Mouse (Mus musculus) embryo, embryonic 9.5 days (tissue): ENCODE results near the gene Tgfbr3.

Experiments
- DNase-seq: peaks from one replicate; pipeline ENCODE4 v3.0.0-alpha.2; 2017; ENCODE audit errors: extremely low spot score

Gene Tgfbr3

GRCm38 (mm10) chr5:107147951-107148766 is 141.3 kb downstream of the Tgfbr3 start:
- DNase-seq, result no peak

GRCm38 (mm10) chr5:107147413-107147812 is 142.0 kb downstream of the Tgfbr3 start:
- no peak for DNase-seq

GRCm38 (mm10) chr5:107146111-107146616 is 143.3 kb downstream of the Tgfbr3 start:
- no peak for DNase-seq

- DNase-seq, result no peak
These were observed 144.3 kb downstream of the Tgfbr3 start for GRCm38 (mm10) chr5:107145125-107145524.

GRCm38 (mm10) chr5:107144263-107144843 is 145.1 kb downstream of the Tgfbr3 start:
- no peak for DNase-seq

- no peak for DNase-seq
These were observed 146.0 kb downstream of the Tgfbr3 start for GRCm38 (mm10) chr5:107143406-107143805.

- DNase-seq, result no peak
These were observed 146.6 kb downstream of the Tgfbr3 start for GRCm38 (mm10) chr5:107142791-107143190.

- DNase-seq, result no peak
These were observed 148.1 kb downstream of the Tgfbr3 start for GRCm38 (mm10) chr5:107141375-107141774.

- no peak for DNase-seq
These were observed 149.4 kb downstream of the Tgfbr3 start for GRCm38 (mm10) chr5:107139800-107140651.

- DNase-seq, result no peak
These were observed 156.1 kb downstream of the Tgfbr3 start for GRCm38 (mm10) chr5:107133336-107133735.

- no peak for DNase-seq
These were observed 157.2 kb downstream of the Tgfbr3 start for GRCm38 (mm10) chr5:107132231-107132630.

- DNase-seq, result no peak
These were observed 160.1 kb downstream of the Tgfbr3 start for GRCm38 (mm10) chr5:107129304-107129703.

GRCm38 (mm10) chr5:107126561-107126960 is 162.9 kb downstream of the Tgfbr3 start:
- no peak for DNase-seq

GRCm38 (mm10) chr5:107125131-107125530 is 164.3 kb downstream of the Tgfbr3 start:
- DNase-seq, result no peak

- no peak for DNase-seq
These were observed 164.9 kb downstream of the Tgfbr3 start for GRCm38 (mm10) chr5:107124531-107124930.

GRCm38 (mm10) chr5:107122622-107123021 is 166.8 kb downstream of the Tgfbr3 start:
- no peak for DNase-seq

- no peak for DNase-seq
These were observed 168.3 kb downstream of the Tgfbr3 start for GRCm38 (mm10) chr5:107121086-107121485.

- DNase-seq, result no peak
These were observed 168.8 kb downstream of the Tgfbr3 start for GRCm38 (mm10) chr5:107120624-107121023.

GRCm38 (mm10) chr5:107119896-107120295 is 169.5 kb downstream of the Tgfbr3 start:
- DNase-seq, result no peak

- DNase-seq, result no peak
These were observed 172.6 kb downstream of the Tgfbr3 start for GRCm38 (mm10) chr5:107116821-107117220.

- no peak for DNase-seq
These were observed 176.7 kb downstream of the Tgfbr3 start for GRCm38 (mm10) chr5:107112656-107113275.

GRCm38 (mm10) chr5:107111802-107112201 is 177.6 kb downstream of the Tgfbr3 start:
- no peak for DNase-seq
